Mouse (Mus musculus): ENCODE measurements around the gene Dynlt1a.
"Not testable (repeated sequence)": the region's sequence is repeated elsewhere in the genome, so short reads cannot be mapped to it uniquely, and the experiment has no call there.

DNA sequence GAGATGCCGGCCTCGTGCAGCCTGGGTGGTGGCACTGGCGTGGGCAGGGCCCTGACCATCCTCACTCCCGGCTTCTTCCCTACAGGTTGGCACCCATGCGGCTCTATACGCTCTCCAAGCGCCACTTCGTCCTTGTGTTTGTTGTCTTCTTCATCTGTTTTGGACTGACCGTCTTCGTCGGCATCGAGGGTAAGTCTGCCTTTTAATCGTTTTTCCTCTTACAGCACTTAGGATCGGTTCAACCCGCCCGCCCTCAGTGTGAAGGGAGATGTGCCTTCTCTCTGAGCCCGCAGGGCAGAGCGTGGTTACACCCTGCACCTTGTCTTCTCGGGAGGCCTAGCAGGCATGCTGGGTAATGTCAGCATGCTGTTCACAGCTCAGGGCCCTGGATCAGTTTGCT is 36.8 kb downstream of the Dynlt1a start:
- TF ChIP-seq POLR2A (IDR thresholded peaks at IDR 0.05; ENCODE audit: low read depth, low read length); CTCF (IDR thresholded peaks at IDR 0.05; ENCODE audit: extremely low read depth, insufficient read length, insufficient replicate concordance, low read depth, low read length): not testable (repeated sequence)

Data from small intestine, adult 2 months (tissue).